ENCODE assay signal across 8 mouse cellular contexts in the genomic region with DNA sequence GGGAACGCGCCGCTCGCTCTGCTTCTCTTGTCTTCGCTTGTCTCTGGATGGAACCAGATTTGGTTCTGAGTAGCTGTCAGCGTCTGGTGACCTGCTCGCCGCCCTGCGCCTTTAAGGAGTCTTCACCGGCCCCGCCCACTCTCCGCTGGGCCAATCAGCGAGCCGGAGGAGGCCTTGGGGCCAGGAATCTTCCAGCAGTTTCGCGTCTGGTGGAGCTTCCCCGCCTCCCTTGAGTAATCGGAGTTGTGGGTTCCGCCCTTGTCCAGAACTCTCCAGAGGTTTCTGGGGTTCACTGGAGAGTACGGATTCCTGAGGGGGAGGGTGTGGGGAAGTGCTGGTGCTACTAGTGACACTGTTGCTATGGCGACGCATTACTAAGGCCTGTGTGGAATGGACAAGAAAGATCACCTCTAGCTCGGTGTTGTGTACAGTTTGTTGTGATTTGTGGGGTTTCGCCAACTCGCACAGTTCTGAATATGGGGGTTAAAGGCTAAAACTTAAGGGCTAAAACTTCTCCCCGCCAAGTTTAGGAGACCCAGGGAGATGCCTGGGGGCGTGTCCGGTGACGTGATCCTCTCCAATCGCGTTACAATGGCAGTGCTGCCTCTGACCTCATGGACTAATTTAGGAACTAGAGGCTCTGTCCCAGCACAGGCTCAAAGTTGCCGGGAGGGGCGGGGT. TPM values are rescaled to one million over a fixed set of nuclear protein-coding genes. Genes with fewer than 3 reads are reported as not detected.
DNase-seq lines count a peak whose midpoint lies in the region.
"Not testable (repeated sequence)": the region's sequence is repeated elsewhere in the genome, so short reads cannot be mapped to it uniquely, and the experiment has no call there.

A gene (minus strand): TSS at position 88 of the 681 bp plus-strand sequence.
A gene (plus strand): TSS at position 635 of the 681 bp plus-strand sequence.

- not testable (repeated sequence) for H3K9me3 ChIP-seq in erythroblast, embryonic 14.5 days (ENCODE audit: control insufficient read depth, low read length); heart, embryonic 10.5 days; limb, embryonic 10.5 days (replicated peaks)

- H3K27ac ChIP-seq in heart, embryonic 10.5 days = peak within 1 kb of the TSS; percentile 87
- H3K27ac ChIP-seq in limb, embryonic 10.5 days = peak within 1 kb of the TSS; percentile 77

- DNase-seq in brain, adult 2 months (ENCODE audit: low read depth, low spot score) = peak; percentile 85
- peak; percentile 91 for DNase-seq in heart, embryonic 10.5 days (ENCODE audit: low spot score)
- peak; percentile 91 to 95 for DNase-seq in kidney, adult 8-10 months
- peak; percentile 77 for DNase-seq in limb, embryonic 10.5 days (ENCODE audit: low spot score)
- DNase-seq in mesoderm, embryonic 11.5 days (ENCODE audit: low read depth, low spot score) = peak; percentile 70
- DNase-seq in right cerebral cortex, postnatal 10 days (ENCODE audit: low spot score in 2 of 2) = peak; percentile 74 to 84
- DNase-seq in urinary bladder, postnatal 14 days (ENCODE audit: low spot score) = peak; percentile 82

- H3K36me3 ChIP-seq in erythroblast, embryonic 14.5 days (ENCODE audit: control insufficient read depth); heart, embryonic 10.5 days; limb, embryonic 10.5 days: not testable (repeated sequence)

- peaks cover 59% of the 10 kb centered on the region for H3K27me3 ChIP-seq in erythroblast, embryonic 14.5 days (ENCODE audit: control insufficient read depth)
- peaks cover 31% of the 10 kb centered on the region for H3K27me3 ChIP-seq in heart, embryonic 10.5 days (ENCODE audit: insufficient read depth, poor library complexity, severe bottlenecking)
- peaks cover 44% of the 10 kb centered on the region for H3K27me3 ChIP-seq in limb, embryonic 10.5 days (ENCODE audit: low read depth, poor library complexity, severe bottlenecking)

- peak within 1 kb of the TSS; percentile 54 for H3K4me3 ChIP-seq in erythroblast, embryonic 14.5 days (replicated peaks)
- H3K4me3 ChIP-seq in heart, embryonic 10.5 days = peak within 1 kb of the TSS; percentile 62
- peak within 1 kb of the TSS; percentile 54 for H3K4me3 ChIP-seq in limb, embryonic 10.5 days

- 1% methylated on average over 30 of the region's 33 CpGs for WGBS in heart, embryonic 10.5 days
- WGBS in limb, embryonic 10.5 days = 2% methylated on average over 30 of the region's 33 CpGs

- H3K4me1 ChIP-seq in erythroblast, embryonic 14.5 days (ENCODE audit: control insufficient read depth); limb, embryonic 10.5 days: not testable (repeated sequence)
- peaks cover 14% of the 10 kb centered on the region for H3K4me1 ChIP-seq in heart, embryonic 10.5 days

RNA-seq across cellular contexts. Expression of the first gene that starts in this region (rescaled TPM):
- 195 and 214 TPM in 2 replicates for polyA plus RNA-seq in erythroblast, embryonic 14.5 days (2012)
- polyA plus RNA-seq in heart, embryonic 10.5 days (2016; fragmentation: Nextera tagmentation; extraction: Ambion mirVana) = 1.8 and 2.4 TPM in 2 replicates
- 1.1 and 1.4 TPM in 2 replicates for polyA plus RNA-seq in limb, embryonic 10.5 days (2016; fragmentation: Nextera tagmentation; extraction: Ambion mirVana)

RNA-seq across cellular contexts. Expression of the second gene that starts in this region (rescaled TPM):
- 0.04 TPM in 1 of 2 replicates, not detected in the other for polyA plus RNA-seq in erythroblast, embryonic 14.5 days (2012)
- polyA plus RNA-seq in heart, embryonic 10.5 days (2016; fragmentation: Nextera tagmentation; extraction: Ambion mirVana) = 1.6 and 1.7 TPM in 2 replicates
- polyA plus RNA-seq in limb, embryonic 10.5 days (2016; fragmentation: Nextera tagmentation; extraction: Ambion mirVana) = 0.58 and 0.85 TPM in 2 replicates

Comparison
In these comparisons a context has a peak if more than half of its experiments do, and no peak if none do; other contexts are left out.
1. Peak in every context shown above with its lines: DNase-seq, H3K4me3 ChIP-seq and H3K27ac ChIP-seq.
2. RNA of the first gene that starts in this region (polyA plus RNA-seq): 195 to 214 TPM in erythroblast, embryonic 14.5 days; 1.8 to 2.4 TPM in heart, embryonic 10.5 days and 1.1 to 1.4 TPM in limb, embryonic 10.5 days; every median in the first group is over 10 times any median in the second.